Mouse (Mus musculus): ENCODE measurements at regions not wholly inside any gene's neighbourhood (a gene's known extent, or its start where the extent isn't known, plus 50 kb on each side); places are given as distances from the start of the nearest gene placed in this dataset.

DNA sequence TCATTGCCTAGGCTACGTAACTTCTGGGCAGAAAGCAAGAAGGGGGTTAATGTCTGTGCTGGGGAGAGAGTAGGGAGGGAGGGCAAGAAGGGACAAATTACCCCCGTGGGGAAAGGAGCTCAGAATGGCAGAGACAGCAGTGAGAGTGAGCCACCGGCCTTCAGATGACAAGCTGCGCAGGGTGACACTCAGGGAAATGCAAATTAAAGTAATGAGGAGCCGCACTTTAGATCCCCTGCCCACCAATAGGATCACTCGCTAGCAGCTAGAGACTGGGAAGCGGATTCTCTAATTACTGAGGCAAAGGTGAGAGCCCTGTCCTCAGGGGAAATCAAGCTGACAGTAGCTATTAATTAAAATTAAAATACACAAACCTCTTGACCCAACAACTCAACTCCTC is 202.5 kb downstream of the Arhgef10l start:
- no peak for DNase-seq (ENCODE audit: low read depth, low spot score)

DNA sequence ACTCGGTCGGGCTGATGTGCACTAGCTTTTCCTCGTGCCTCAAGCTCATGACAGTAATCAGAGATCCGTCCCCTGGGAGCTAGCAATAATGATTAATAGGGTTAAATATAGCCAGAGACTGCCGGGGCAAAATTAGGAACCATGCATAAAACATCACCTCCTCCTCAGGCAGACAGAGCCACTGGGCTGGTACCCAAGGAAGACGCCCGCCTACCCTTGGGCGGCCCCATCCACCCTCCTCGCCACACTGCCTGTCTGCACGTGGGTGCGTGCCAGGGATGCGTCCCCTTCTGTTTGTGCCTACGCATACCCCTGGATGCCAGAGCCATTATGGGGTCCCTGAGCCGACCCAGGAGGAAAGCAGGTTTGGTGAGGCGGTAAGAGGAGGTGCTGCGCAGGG is 204.5 kb downstream of the Arhgef10l start:
- no peak for DNase-seq (ENCODE audit: low read depth, low spot score)

DNA sequence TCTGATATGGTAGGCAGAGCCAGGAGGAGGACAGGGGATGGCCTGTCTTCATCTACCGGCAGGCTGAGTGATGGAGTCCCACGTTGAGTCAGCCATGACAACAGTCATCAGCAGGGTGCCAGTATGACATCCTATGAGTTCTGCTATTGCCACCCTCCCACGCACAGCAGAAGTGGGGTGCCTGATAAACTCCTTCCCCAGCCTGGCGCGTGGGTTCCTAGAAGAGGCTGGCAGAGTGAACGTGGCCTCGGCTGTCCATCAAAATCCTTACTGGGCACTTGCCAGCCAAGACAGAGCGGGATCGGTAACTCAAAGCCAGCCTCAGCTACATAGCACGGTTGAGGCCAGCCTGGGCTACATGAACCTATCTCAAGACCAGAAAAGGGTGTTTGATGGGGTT is 202.5 kb upstream of the Igsf21 start:
- no peak for DNase-seq (ENCODE audit: low read depth, low spot score)

DNA sequence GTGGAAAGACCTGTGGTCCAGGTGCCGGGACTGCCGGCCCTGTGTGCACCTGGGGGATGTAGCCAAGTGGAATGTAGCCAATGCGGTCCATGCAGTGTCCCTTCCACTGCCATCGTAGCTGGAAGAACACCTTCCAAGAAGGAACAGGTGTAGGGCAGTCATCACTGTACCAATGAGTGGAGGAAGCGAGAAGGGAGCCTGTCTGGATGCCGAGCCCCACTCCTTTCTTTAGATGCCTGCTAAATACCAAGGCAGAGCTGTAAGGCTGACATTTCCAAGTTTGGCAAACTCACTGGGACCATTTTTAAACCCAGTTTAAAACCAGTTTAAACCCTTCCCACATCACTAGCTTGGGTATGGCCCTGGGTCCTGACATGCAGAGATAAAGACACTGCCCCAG is 199.9 kb upstream of the Igsf21 start:
- DNase-seq (ENCODE audit: low read depth, low spot score), result no peak

DNA sequence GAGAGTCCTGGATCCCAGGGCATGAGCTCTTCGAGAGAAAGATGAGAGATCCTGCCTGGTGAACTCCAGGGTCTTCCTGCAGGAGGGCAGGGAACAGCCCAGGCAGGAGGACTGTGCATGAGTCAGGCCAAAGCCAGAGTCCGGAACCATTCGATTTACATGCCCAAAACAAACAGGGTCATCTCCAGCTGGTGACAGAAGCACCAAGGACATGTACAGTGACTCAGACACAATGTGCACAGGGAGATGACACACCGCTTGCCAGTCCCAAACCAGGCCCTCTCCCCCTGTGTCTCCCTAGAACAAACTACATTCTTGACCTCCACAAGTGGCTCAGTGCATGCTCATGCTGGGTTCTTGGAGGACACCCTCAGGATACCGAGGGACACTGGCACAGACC is 199.3 kb upstream of the Igsf21 start:
- DNase-seq (ENCODE audit: low read depth, low spot score), result no peak

DNA sequence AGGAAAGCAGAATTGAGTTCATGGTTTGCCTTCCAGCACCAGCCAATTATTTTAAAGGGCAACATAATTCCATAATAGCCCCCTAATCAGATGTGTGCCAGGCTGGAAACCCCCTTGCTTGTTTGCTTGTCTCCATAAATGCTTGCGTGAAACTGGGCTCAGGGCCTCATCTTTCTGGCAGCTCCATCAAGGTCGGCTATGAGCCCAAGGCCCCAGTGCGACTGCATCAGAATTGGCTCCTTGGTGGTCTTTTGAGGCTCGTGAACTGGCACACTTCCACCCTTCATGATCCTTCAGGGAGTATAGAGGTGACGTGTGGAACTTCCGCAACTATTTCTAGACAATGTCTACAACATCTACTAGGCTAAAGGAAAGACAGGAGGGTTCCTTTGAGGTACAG is 196.6 kb upstream of the Igsf21 start:
- no peak for DNase-seq (ENCODE audit: low read depth, low spot score)

DNA sequence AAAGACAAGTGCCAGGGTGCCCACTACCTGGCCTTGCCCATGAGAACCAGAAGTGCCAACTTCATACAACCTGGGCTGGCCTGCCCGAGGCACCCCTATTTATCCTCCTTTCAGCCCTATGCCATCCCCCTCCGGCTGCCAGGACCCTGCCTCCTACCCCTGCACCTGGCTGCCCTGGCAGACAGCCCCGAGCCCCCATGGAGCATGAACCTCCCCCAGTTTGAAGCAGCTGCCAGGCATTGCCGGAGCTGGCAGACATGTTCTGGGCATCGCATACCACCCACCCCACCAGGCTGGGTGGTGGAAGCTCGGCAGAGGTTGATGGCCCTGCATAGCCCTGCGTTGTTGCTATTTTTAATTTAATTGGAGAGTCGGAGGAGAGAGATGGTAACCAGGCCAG is 195.2 kb upstream of the Igsf21 start:
- no peak for DNase-seq (ENCODE audit: low read depth, low spot score)

DNA sequence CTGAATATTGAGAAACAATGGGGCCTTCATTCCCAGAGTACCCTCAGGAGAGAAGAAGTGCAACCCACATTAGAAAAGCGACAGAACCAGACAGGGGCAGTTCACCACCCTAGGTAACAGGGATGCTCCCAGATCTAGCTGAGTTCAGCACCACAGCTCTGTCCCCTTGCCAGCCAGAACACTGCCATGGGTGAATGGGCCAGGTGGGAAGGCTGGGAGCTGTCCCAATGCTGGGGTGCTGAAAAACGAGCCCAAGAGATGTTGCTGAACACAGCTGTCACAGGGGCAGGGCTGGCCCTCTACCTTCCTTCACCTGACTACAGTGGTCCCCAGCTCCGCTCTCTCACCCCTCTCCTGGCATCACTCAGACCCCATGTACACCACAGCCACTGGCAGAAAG is 193.3 kb upstream of the Igsf21 start:
- peak; percentile 77 for DNase-seq (ENCODE audit: low read depth, low spot score)

DNA sequence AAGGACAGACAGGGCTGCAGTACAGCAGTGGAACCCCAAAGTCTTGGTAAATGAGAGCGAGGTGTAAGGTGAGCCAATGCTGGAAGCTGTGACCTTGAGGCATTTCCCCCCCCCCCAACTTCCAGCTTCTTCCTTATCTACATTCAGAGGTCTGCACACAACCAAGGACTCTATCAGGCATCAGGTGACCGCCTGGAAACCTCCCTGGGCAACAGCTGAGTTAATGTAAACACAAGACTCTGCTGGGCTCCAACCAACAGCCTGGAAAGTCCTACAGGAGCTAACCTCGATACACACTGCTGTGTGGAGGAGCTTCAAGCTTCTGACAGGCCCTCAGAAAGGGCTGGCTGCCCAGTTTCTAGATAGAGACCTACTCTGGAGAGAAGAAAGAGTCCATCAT is 189.4 kb upstream of the Igsf21 start:
- no peak for DNase-seq (ENCODE audit: low read depth, low spot score)

DNA sequence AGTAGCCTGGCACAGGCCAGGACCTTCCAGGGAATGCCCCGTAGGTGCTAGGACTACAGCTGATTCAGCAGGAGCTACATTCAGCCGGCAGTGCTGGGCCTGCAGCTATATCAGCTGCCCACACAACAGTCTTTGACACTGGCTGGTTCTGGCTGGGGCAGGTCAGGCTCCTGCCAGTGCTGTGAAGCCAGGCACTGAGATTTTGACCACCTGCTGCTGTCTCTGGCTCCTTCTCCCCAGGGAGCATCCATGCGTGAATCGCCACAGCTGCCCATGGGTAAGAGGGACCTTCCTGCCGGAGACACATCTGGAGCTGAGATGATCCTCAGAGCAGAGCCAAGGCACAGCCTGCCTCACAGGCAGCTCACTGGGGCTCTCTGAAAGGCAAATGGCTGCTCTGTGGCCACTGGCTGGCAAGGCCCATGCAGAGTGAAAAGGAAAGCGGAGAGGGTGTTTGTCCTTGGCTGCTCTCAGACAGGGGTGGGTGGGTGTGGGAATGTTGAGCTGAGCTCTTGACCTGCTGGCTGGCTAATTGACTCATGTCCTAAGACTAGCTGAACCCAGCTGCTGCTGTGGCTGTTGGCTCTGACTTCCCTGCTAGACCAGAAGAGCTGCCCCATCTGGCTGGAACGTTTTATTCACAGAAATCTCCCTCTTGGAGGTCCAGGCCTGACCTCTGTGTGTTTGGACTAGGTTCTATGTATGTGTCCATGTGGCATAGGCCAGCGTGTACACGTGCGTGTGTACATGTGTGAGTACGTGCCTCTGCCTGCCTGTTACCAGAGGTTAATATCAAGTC is 187.4 kb upstream of the Igsf21 start:
- no peak for DNase-seq (ENCODE audit: low read depth, low spot score)

DNA sequence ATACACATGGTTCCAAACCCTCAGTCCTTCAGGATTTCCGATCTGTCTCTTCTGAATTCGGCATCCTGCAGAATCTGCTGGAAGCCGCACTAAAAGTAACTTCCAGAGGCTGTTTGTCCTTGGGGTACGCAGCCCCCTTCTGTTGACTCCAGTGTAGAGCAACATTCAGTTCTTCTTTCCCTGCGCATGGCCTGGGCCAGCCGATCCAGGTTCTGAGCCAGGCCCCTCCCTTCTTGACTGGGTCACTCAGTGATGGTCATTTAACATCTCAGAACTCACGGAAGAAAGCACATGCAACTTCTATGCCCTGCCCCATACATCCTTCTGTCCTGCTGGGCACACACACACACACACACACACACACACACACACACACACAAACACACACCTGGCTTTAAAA is 185.5 kb upstream of the Igsf21 start:
- DNase-seq (ENCODE audit: low read depth, low spot score), result no peak

DNA sequence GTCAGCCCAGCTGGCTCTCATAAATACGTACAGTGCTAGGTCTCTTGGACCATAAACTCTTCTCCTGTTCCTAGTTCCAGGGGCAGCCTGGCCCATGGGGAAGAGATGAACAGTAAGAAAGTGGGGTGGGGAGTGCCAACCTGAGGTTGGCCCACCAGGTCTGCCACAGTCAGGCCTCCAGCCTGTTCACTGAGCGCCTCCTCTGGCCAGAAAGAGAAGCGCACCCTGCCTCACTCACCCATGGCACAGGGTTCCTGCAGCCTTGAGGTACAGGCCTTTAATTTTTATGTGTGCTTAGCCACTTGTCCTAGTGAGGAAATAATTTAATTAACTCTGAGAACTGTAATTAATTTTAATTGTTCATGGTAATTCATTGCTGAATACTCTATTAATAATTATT is 180.5 kb upstream of the Igsf21 start:
- DNase-seq (ENCODE audit: low read depth, low spot score), result no peak

DNA sequence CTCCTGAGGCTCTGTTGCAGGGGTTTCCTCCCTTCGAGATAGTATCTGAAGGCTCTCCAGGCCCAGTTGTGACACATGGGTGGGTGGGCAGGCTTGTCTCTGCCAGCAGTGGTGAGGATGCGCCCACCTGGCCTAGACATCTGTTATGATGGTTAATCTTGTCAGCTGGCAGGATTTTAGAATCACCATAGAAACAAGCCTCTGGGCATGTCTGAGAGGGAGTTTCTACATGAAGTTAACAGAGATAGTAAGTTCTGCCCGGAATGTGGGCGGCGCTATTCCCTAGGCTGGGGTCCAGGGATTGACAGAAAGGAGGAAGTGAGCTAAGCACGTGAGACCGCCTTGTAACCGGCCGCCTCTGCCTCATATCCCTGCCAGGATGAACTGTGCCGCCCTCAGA is 177.2 kb upstream of the Igsf21 start:
- DNase-seq (ENCODE audit: low read depth, low spot score), result no peak

DNA sequence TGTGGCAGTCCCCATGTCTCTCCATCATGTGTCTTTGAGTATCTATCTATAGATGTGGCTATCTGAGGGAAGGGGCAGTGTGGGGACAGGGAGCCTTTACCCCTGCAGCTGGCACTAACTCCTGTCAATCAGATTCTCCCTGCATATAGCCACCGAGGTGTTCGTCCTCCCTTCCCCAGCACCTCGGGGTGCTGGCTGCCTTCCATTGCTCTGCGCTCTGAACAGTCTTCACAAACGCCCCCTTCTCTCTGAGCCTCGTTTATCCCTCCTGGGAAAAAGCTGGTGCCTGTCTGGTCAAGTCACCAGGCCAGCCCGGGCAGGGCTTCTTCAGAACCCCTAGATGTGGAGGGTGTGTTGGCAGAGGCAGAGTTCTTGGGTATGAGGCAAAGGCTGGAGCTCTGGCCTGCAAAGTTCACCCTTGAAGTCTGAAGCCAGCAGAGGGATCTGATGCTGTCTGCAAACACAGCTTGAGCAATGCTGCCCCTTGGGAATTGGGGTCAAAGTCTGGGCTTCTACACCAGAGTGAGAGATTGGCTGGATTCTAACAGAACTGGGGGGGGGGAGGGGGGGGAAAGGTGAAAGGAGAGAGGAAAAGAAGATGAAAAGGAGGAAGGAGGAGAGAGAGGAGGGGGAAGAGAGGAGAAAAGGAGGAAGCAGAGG is 175.5 kb upstream of the Igsf21 start:
- no peak for DNase-seq (ENCODE audit: low read depth, low spot score)

DNA sequence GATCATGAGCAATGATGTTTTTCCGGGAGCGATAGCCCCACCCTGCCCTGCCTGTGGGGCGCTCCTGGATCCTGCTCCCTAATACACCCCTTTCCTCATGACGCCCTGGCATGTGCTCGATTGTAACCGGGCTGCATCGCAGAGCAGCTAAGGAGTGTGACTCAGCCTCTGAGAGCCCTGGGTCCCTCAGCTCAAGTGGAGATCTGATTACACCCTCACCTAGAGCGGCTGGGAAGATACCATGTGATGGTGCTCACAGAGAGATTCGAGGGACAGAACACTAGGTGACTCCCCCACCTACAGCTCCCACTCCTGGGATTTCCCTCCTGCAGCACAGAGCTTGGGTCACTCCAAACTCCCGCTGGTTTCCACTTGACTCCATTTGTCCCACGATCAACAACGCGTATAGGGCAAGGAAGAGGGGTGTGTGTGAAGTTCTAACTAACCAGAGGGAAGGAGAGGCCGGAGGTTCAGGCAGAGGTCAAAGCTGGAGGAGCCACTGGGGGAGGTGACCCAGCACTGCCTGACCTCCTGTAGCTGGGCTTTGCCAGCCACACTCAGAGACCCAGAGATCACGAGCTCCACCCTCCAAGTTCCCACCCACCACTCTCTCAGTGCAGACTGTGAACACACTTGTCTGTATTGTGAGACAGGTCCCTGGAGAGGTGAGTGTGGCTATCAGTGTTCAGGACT is 173.3 kb upstream of the Igsf21 start:
- peak; percentile 71 for DNase-seq (ENCODE audit: low read depth, low spot score)

DNA sequence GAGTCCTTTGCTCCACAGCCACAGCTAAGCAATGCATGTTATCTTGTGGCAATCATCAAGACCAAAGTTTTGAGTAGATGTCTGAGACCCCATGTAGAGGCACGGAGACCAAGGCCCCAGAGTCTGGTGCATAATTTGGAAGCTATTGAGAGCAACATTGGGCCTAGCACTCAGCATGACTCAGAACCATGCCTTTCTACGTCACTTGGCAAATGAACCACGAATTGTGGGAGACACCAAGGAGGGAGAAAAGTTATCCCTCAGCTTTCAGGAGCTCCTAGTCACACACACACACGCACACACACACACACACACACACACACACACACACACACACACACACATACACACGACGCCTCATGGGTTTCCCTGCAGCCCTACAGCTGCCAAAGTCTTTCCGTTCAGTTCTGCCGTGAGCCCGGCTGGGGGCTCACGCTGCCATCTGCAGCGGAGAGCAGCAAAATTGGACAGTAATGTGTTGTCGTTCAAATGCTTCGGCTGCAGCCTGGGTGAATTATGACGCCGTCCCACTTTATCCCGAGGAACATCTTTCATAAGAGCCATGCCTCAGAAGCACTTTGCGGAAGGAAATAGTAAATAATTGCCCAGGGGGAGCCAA is 165.8 kb upstream of the Igsf21 start:
- DNase-seq (ENCODE audit: low read depth, low spot score), result no peak

DNA sequence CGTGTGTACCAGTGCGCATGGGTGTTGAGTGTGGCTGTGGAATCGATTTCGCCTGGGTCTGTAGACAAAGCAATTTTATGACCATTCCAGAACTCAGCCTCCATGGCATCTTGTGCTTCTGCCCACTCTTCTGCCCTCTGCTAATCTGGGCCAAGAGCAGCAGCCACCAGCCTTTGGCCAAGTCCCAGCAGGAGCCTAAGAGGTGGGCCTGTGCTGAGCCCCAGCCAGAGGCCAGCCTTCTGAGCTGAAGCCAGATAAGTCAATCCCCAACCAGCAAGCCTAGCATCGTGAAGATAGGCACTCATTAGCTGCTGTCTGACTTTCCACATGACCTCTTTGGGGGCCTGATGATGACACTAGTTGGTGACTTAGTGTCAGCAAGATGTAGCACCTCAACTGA is 161.9 kb upstream of the Igsf21 start:
- DNase-seq (ENCODE audit: low read depth, low spot score), result no peak

DNA sequence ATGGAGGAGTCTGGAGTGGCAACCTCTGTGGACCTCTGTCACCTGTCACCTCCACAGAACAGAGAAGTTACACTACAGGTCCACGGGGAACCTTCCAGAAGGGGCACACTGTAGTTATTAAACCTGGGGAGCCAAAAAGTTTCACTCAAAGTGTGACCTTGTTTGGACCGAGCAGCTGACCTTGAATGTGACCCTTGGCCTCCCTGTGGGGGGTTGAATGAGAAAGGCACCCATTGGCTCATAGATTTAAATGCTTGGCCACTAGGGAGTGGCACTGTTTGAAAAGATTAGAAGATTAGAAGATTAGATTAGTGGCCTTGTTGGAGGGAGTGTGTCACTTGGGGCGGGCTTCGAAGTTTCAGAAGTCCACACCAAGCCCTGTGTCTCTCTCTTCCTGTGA is 160.3 kb upstream of the Igsf21 start:
- peak; percentile 91 for DNase-seq (ENCODE audit: low read depth, low spot score)

DNA sequence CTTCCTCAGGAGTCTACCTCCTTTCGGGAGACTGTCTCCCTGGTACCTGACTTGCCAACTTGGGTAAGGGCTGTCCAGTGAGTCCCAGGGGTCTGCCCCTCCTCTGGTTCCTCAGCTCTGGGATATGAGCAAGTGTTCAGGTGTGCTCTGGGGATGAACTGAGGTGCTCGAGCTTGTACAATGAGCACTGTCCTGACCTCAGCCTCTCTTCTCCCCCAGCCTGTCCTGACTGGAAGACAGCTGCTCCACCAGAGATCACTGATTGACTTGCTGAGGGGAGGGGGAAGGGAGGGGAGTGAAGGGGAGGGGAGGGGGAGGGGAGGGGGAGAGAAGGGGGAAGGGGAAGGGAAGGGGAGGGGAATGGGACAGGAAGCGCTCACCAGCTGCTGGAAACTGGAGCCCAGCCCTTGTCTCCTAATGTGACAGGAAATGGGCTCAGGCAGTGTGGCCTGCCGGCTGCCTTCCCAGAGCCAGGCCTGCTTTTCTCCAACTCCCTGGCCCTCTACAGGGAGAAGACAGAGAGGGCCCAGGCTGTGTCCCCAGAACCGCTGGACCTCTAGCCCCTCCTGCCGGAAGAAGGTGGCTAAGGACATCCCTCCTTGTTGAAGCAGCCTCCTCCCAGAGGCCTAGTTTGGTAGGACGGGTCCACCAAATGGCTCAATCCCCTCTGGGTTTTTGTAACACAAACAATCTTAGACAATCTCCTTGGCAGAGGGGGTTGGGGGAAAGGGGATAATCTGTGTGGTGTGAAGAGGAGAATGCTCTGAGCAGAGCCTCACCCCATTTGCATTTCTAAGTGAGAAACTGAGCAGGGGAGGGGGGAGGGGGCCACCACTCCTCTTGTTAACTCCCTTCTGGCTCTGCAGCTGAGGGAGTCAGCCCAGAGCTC is 159.7 kb upstream of the Igsf21 start:
- peak; percentile 96 for DNase-seq (ENCODE audit: low read depth, low spot score)

DNA sequence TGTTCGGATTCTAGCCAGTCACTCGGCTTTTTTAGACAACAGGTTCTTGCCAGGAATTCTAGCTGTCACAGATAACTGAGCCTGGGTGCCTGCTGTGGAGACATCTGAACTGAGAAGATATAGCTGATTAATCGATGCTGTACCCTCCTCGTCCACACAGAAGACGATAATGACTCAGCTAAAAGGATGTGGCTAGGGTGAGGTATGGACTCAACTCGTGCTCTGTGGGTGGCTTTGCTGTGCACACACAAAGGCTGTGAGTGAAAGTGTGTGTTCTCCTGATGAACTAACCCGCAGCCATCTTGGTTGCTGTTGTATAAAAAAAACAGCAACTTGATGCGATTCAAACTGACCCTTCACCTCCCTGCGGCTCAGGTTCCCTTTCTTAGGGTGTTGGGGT is 158.8 kb upstream of the Igsf21 start:
- DNase-seq (ENCODE audit: low read depth, low spot score), result peak; percentile 36

DNA sequence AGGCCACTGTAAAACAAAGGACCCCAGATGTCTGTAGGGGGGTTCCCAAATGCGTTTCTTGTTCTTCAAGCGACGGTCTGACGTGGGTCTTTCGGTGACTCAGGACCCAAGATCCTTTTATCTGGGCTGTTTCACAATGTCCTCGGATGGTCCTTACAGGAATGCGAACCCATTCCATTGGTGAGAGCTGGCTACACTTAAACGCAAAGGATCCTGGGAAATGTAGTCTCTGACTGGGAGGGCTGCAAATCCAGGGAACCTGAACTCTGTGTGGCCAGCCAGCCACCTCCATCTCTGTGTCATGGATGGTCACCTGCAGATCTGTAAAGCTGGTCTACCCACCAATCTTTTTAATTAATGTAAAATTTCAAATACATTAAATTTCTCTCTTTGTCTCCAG is 156.5 kb upstream of the Igsf21 start:
- DNase-seq (ENCODE audit: low read depth, low spot score), result peak; percentile 86

Data from ES-CJ7 (cell line).